Mouse (Mus musculus) adrenal gland, adult (tissue): ENCODE results near the gene Smad5.

ENCODE experiments used
- DNase-seq, 2 experiments: peaks; one replicate each; pipeline ENCODE4 v3.0.0; 2022 to 2023; ENCODE audit warnings: low spot score in 1 of 2; ENCODE audit not compliant: inconsistent age in 2 of 2

Gene Smad5

GRCm38 (mm10) chr13:56752474-56753191, 49.8 kb downstream of the Smad5 start:
- no peak for DNase-seq

- DNase-seq = no peak
These were observed 50.6 kb downstream of the Smad5 start, which contains the start of gene Gm45623 for GRCm38 (mm10) chr13:56753192-56753951. TSS of gene Gm45623 (minus strand) at chr13:56753827.

- DNase-seq = peak; percentile 41 to 74
These were observed 53.1 kb downstream of the Smad5 start for GRCm38 (mm10) chr13:56755871-56756270.

GRCm38 (mm10) chr13:56757201-56757600, 54.4 kb downstream of the Smad5 start:
- no peak for DNase-seq

- DNase-seq = peak; percentile 76 to 92
These were observed 55.7 kb downstream of the Smad5 start for GRCm38 (mm10) chr13:56758492-56758891.

GRCm38 (mm10) chr13:56762446-56763229, 59.8 kb downstream of the Smad5 start:
- no peak for DNase-seq

GRCm38 (mm10) chr13:56765284-56766032, 62.6 kb downstream of the Smad5 start:
- DNase-seq = no peak

- DNase-seq = peak; percentile 15 to 37
These were observed 63.4 kb downstream of the Smad5 start for GRCm38 (mm10) chr13:56766211-56766610.

- DNase-seq = no peak
These were observed 66.6 kb downstream of the Smad5 start for GRCm38 (mm10) chr13:56769431-56769830.

GRCm38 (mm10) chr13:56770136-56770578, 67.3 kb downstream of the Smad5 start:
- DNase-seq = no peak

GRCm38 (mm10) chr13:56770786-56771185, 68.0 kb downstream of the Smad5 start:
- DNase-seq = no peak

- no peak for DNase-seq
These were observed 69.8 kb downstream of the Smad5 start for GRCm38 (mm10) chr13:56772592-56772991.

GRCm38 (mm10) chr13:56773262-56773870, 70.6 kb downstream of the Smad5 start:
- no peak for DNase-seq

- DNase-seq = no peak
These were observed 71.5 kb downstream of the Smad5 start for GRCm38 (mm10) chr13:56774304-56774703.

- DNase-seq = peak in 1 of 2 experiments; percentile 55
These were observed 78.1 kb downstream of the Smad5 start for GRCm38 (mm10) chr13:56780746-56781469.

- DNase-seq = no peak
These were observed 78.9 kb downstream of the Smad5 start for GRCm38 (mm10) chr13:56781697-56782096.

GRCm38 (mm10) chr13:56782621-56783020, 79.8 kb downstream of the Smad5 start:
- DNase-seq = no peak

GRCm38 (mm10) chr13:56790683-56791082, 87.9 kb downstream of the Smad5 start:
- DNase-seq = no peak
